Mouse (Mus musculus) central nervous system, embryonic 18 days (tissue): ENCODE data around the gene Ccnf. TPM values are rescaled to one million over a fixed set of nuclear protein-coding genes. Genes with fewer than 3 reads are reported as not detected.

Experiments used
- polyA plus RNA-seq: library from polyadenylated mRNA; depleted of rRNA; stranded (reverse); fragments of >200 nt; gene quantifications from 2 replicates; pipeline ENCODE4 v1.2.3, GENCODE M21; 2012; rRNA removed

The Ccnf gene
- 9.5 and 10.0 TPM in 2 replicates for polyA plus RNA-seq

GRCm38 (mm10) chr17:24251320-24252069, at the start of gene Ccnf:
TSS of gene Ccnf (minus strand) at chr17:24251484.

DNA sequence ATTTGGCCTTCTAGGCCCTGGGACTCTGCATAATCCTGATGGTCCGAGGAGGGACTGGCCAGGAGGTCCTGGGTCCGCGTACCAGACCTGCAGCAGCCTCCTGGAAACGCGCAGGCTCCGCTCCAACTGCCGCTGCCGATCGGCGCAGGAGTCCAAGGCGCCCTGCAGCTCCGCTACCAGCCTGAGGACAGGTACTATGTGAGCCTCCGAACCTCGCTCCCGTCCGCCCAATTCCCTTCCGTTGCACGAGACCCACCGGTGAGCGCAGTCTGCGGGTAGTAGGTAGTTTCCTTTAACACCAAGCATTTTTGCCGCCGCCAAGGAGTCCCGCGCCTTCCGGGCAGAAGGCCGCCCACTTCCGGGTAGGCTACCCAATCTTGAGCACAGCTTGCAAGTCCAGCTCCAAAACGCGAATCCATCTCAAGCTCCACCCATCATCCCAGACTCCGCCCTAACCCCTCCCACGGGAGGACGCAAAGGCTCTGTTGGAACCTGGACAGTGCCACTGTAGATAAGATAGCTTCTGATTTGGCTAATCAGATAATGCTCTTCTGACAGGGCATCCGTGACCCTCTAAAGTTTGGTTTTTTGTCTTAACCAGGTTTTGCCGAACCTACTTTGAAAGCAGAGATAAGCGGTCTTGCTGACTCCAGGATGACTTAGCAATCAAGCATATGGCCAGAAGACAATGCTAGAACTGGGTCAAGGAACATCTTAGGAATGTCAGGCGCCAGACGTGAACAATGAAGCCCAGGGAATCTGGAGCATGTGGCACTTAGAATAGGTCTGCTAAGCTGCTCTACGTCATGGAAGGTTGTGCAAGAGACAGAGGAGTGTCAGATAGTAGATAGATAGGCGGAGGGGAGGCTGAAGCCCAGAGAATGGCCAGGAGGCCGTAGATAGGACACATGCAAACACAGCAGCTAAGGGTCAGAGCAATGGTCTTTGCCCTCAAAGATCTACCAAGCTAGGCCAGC, 30.6 kb downstream of the Ccnf start, which contains the start of gene Tedc2:
Gene Tedc2 (minus strand): TSS at position 417 of the 977 bp plus-strand sequence.

GRCm38 (mm10) chr17:24209043-24209915, 42.0 kb downstream of the Ccnf start, which contains the start of gene Ntn3:
TSS of gene Ntn3 (minus strand) at chr17:24209531.

GRCm38 (mm10) chr17:24205284-24205888, 45.9 kb downstream of the Ccnf start, which contains the start of gene Tbc1d24:
TSS of gene Tbc1d24 (minus strand) at chr17:24205562.

Other genes starting within 250 kb of the Ccnf start
- 11.0 TPM in 1 of 2 replicates, not detected in the other for gene Prss27, start 213.3 kb downstream of the Ccnf start, polyA plus RNA-seq
- 76.6 and 78.1 TPM in 2 replicates for gene Kctd5, start 178.0 kb downstream of the Ccnf start, polyA plus RNA-seq
- gene Pdpk1, start 100.6 kb downstream of the Ccnf start, polyA plus RNA-seq, result 28.3 and 29.4 TPM in 2 replicates
- 28.0 and 29.8 TPM in 2 replicates for gene Amdhd2, start 87.7 kb downstream of the Ccnf start, polyA plus RNA-seq
- 1,667 and 1,726 TPM in 2 replicates for gene Atp6v0c, start 81.8 kb downstream of the Ccnf start, polyA plus RNA-seq
- 79.0 and 83.0 TPM in 2 replicates for gene Tbc1d24, start 45.9 kb downstream of the Ccnf start, polyA plus RNA-seq
- 9.5 and 9.8 TPM in 2 replicates for gene Ntn3, start 42.0 kb downstream of the Ccnf start, polyA plus RNA-seq
- 22.1 and 22.9 TPM in 2 replicates for gene Tedc2, start 30.6 kb downstream of the Ccnf start, polyA plus RNA-seq
- 1.2 TPM in 2 replicates for gene Abca17, start 99.6 kb upstream of the Ccnf start, polyA plus RNA-seq
- 51.3 and 52.5 TPM in 2 replicates for gene Abca3, start 100.5 kb upstream of the Ccnf start, polyA plus RNA-seq
- gene Rnps1, start 163.1 kb upstream of the Ccnf start, polyA plus RNA-seq, result 342 and 369 TPM in 2 replicates
- 21.5 and 23.7 TPM in 2 replicates for gene Eci1, start 175.2 kb upstream of the Ccnf start, polyA plus RNA-seq
- 31.0 and 36.4 TPM in 2 replicates for gene Dnase1l2, start 191.6 kb upstream of the Ccnf start, polyA plus RNA-seq
- 80.4 and 89.3 TPM in 2 replicates for gene E4f1, start 218.8 kb upstream of the Ccnf start, polyA plus RNA-seq
- gene Pgp, start 218.9 kb upstream of the Ccnf start, polyA plus RNA-seq, result 51.9 and 56.2 TPM in 2 replicates
- 0.67 and 1.4 TPM in 2 replicates for gene Bricd5, start 222.4 kb upstream of the Ccnf start, polyA plus RNA-seq
- gene Mlst8, start 227.6 kb upstream of the Ccnf start, polyA plus RNA-seq, result 40.6 TPM in 2 replicates
- 109 and 125 TPM in 2 replicates for gene Caskin1, start 237.1 kb upstream of the Ccnf start, polyA plus RNA-seq